In genomic region chr14:52990569-52991327, GRCm38 (mm10) we compare ENCODE assay signal across 8 mouse cellular contexts.
DNase-seq lines count a peak whose midpoint lies in the region; ATAC-seq lines count a peak whose summit lies in the region.
"Not testable (repeated sequence)": the region's sequence is repeated elsewhere in the genome, so short reads cannot be mapped to it uniquely, and the experiment has no call there.

No protein-coding gene starts in this region.

- H3K4me2 ChIP-seq in hindbrain, embryonic 11.5 days (replicated peaks; ENCODE audit: low read depth, low read length); hindbrain, embryonic 15.5 days; midbrain, embryonic 11.5 days; midbrain, embryonic 15.5 days; neural tube, embryonic 13.5 days: not testable (repeated sequence)

- not testable (repeated sequence) for H3K4me3 ChIP-seq in hindbrain, embryonic 11.5 days (ENCODE audit: low read depth, low read length); hindbrain, embryonic 15.5 days; midbrain, embryonic 11.5 days (ENCODE audit: low read depth, low read length); midbrain, embryonic 15.5 days; neural tube, embryonic 13.5 days

- H3K9ac ChIP-seq in hindbrain, embryonic 11.5 days (ENCODE audit: low read depth, low read length); hindbrain, embryonic 15.5 days; midbrain, embryonic 11.5 days (ENCODE audit: low read length); midbrain, embryonic 15.5 days; neural tube, embryonic 13.5 days: not testable (repeated sequence)

- peak; percentile 71 for ATAC-seq in common myeloid progenitor, adult 5-6 weeks (replicated peaks; ENCODE audit: low read depth, poor library complexity, severe bottlenecking)
- ATAC-seq in frontal cortex, adult (ENCODE audit: low TSS enrichment): peak; percentile 59
- ATAC-seq in hindbrain, embryonic 11.5 days (ENCODE audit: low FRiP score): 0 out of 2 replicates have a peak, but pooled peaks have one; percentile 10
- peak; percentile 61; the same call in 1 of the 2 replicates for ATAC-seq in hindbrain, embryonic 15.5 days (ENCODE audit: low FRiP score, low read depth)
- peak; percentile 91 for ATAC-seq in megakaryocyte, adult 5-6 weeks (ENCODE audit: poor library complexity, severe bottlenecking)
- ATAC-seq in midbrain, embryonic 11.5 days (ENCODE audit: low FRiP score): peak; percentile 41
- peak; percentile 65 for ATAC-seq in midbrain, embryonic 15.5 days (replicated peaks)
- ATAC-seq in neural tube, embryonic 13.5 days (ENCODE audit: low read depth): peak; percentile 47; the same call in 1 of the 2 replicates

- not testable (repeated sequence) for H3K27me3 ChIP-seq in hindbrain, embryonic 11.5 days (ENCODE audit: control insufficient read depth, insufficient read depth, low read length); hindbrain, embryonic 15.5 days; midbrain, embryonic 11.5 days (ENCODE audit: control insufficient read depth, insufficient read depth, low read length); midbrain, embryonic 15.5 days (replicated peaks); neural tube, embryonic 13.5 days

- DNase-seq in hindbrain, embryonic 11.5 days (ENCODE audit: low spot score); midbrain, embryonic 11.5 days (ENCODE audit: low spot score, missing footprints): not testable (repeated sequence)

- not testable (repeated sequence) for H3K4me1 ChIP-seq in hindbrain, embryonic 11.5 days (replicated peaks; ENCODE audit: control insufficient read depth, insufficient read depth, low read length); hindbrain, embryonic 15.5 days (replicated peaks); midbrain, embryonic 11.5 days (ENCODE audit: control insufficient read depth, insufficient read depth, low read length); midbrain, embryonic 15.5 days; neural tube, embryonic 13.5 days (replicated peaks)

- H3K36me3 ChIP-seq in hindbrain, embryonic 11.5 days (ENCODE audit: control insufficient read depth, insufficient read depth, low read length); hindbrain, embryonic 15.5 days; midbrain, embryonic 11.5 days (ENCODE audit: control insufficient read depth, insufficient read depth, low read length); midbrain, embryonic 15.5 days (replicated peaks); neural tube, embryonic 13.5 days: not testable (repeated sequence)

- not testable (repeated sequence) for H3K27ac ChIP-seq in hindbrain, embryonic 11.5 days (ENCODE audit: low read depth, low read length); hindbrain, embryonic 15.5 days (replicated peaks); midbrain, embryonic 11.5 days (ENCODE audit: low read depth, low read length); midbrain, embryonic 15.5 days; neural tube, embryonic 13.5 days (replicated peaks)

- no CpG with 5 or more reads among the region's 12 CpGs for WGBS in hindbrain, embryonic 11.5 days
- no CpG with 5 or more reads among the region's 12 CpGs for WGBS in hindbrain, embryonic 15.5 days
- no CpG with 5 or more reads among the region's 12 CpGs for WGBS in midbrain, embryonic 11.5 days
- WGBS in midbrain, embryonic 15.5 days: no CpG with 5 or more reads among the region's 12 CpGs
- no CpG with 5 or more reads among the region's 12 CpGs for WGBS in neural tube, embryonic 13.5 days

- not testable (repeated sequence) for H3K9me3 ChIP-seq in hindbrain, embryonic 11.5 days (ENCODE audit: control insufficient read depth, low read length); hindbrain, embryonic 15.5 days; midbrain, embryonic 11.5 days (ENCODE audit: control insufficient read depth, low read length); midbrain, embryonic 15.5 days; neural tube, embryonic 13.5 days

Comparison
In these comparisons a context has a peak if more than half of its experiments do, and no peak if none do; other contexts are left out.
1. ATAC-seq: peak in every context shown above with its lines; median percentile 91 in megakaryocyte, adult 5-6 weeks; 71 in common myeloid progenitor, adult 5-6 weeks; 65 in midbrain, embryonic 15.5 days; 61 in hindbrain, embryonic 15.5 days; 59 in frontal cortex, adult; 47 in neural tube, embryonic 13.5 days; 41 in midbrain, embryonic 11.5 days; 10 in hindbrain, embryonic 11.5 days.